Mouse (Mus musculus): ENCODE results near the gene Sorbs1. TPM values are rescaled to one million over a fixed set of nuclear protein-coding genes. Genes with fewer than 3 reads are reported as not detected.

Gene Sorbs1
- total RNA-seq, 2 experiments from 2014 or later, result 158 to 227 TPM

- TF ChIP-seq CTCF (IDR thresholded peaks at IDR 0.05), result no peak
These were observed 48.2 kb downstream of the Sorbs1 start for GRCm38 (mm10) chr19:40465339-40465738.

GRCm38 (mm10) chr19:40464408-40464807 is 49.2 kb downstream of the Sorbs1 start:
- no peak overlapping the region for H3K4me3 ChIP-seq
- no peak for DNase-seq
- TF ChIP-seq CTCF (IDR thresholded peaks at IDR 0.05), result no peak
- intact Hi-C loops (cut with DNase I), result no loop called here
- no peak overlapping the region for H3K27ac ChIP-seq

More at GRCm38 (mm10) chr19:40465339-40465738, 48.2 kb downstream of the Sorbs1 start:
- no peak overlapping the region for H3K4me3 ChIP-seq
- H3K27ac ChIP-seq, result no peak overlapping the region
- intact Hi-C loops (cut with DNase I), result no loop called here
- no peak for DNase-seq

GRCm38 (mm10) chr19:40462892-40463291 is 50.7 kb downstream of the Sorbs1 start:
- Histone ChIP-seq H3K27ac (no peak overlapping the region), H3K4me3 (no peak overlapping the region)
- DNase-seq, result no peak
- intact Hi-C loops (cut with DNase I), result no loop called here
- TF ChIP-seq CTCF (IDR thresholded peaks at IDR 0.05), result no peak

DNA sequence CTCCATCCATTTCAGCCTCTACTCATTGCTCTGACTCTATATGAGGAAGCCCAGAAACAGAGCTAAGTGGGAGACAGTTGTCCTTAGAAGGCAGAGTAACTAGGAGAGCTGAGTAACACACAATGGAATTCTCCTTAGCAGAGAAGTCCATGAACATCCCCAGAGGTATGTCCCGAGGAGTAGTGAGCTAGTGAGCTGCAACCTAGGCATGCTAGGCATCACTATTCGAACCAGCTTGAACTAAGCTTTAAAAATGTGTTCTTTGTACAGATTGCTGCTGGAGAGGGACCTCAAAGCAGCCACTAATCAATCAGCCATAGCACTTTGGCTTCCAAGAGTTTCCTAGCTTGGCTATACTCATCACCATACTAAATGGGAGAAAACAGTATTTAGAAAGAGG is 51.1 kb downstream of the Sorbs1 start:
- intact Hi-C loops (cut with DNase I), result no loop called here
- no peak for DNase-seq
- no peak overlapping the region for H3K27ac ChIP-seq
- H3K4me3 ChIP-seq, result no peak overlapping the region
- TF ChIP-seq CTCF (IDR thresholded peaks at IDR 0.05), result no peak

DNA sequence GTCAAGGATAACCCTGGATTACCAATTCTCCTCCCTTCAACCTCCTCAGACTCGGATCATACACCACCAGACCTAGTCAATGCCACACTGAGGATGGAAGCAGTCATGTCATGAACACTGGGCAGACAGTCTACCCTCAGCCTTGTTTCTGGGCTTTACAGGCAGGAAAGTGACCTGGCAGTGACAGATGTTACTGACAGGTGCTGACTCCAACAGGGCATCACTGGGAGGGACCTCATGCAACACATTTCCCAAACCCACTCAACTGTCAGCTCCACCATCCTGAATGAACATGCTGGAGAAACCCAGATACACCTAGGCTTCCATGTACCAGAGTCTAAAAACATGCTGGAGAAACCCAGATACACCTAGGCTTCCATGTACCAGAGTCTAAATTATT is 51.9 kb downstream of the Sorbs1 start:
- intact Hi-C loops (cut with DNase I), result no loop called here
- Histone ChIP-seq H3K4me3 (no peak overlapping the region), H3K27ac (no peak overlapping the region)
- no peak for TF ChIP-seq CTCF (IDR thresholded peaks at IDR 0.05)
- no peak for DNase-seq

- TF ChIP-seq CTCF (IDR thresholded peaks at IDR 0.05), result no peak
- Histone ChIP-seq H3K27ac (no peak overlapping the region), H3K4me3 (no peak overlapping the region)
- intact Hi-C loops (cut with DNase I), result no loop called here
- DNase-seq, result no peak
These were observed 52.6 kb downstream of the Sorbs1 start for GRCm38 (mm10) chr19:40460854-40461490.

DNA sequence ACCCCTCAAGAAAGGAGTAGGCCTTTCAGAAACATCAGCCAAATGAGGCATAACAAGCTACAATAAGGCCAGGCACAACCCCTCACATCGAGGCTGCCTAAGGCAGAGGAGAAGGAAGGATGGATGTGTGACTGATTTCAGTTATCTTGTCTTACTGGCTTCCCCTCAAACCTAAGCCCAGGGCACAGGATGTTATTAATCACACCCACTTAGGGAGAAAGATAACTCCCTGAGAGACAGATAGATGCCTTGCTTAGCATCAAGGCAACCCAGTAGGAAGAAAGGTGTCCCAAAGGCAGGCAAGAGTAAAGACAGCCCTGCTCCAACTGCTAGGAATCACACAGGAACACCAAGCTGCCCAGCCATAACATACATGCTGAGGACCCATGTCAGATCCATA is 54.2 kb downstream of the Sorbs1 start:
- Histone ChIP-seq H3K27ac (no peak overlapping the region), H3K4me3 (no peak overlapping the region)
- no peak for DNase-seq
- TF ChIP-seq CTCF (IDR thresholded peaks at IDR 0.05), result no peak
- intact Hi-C loops (cut with DNase I), result no loop called here

- Histone ChIP-seq H3K27ac (no peak overlapping the region), H3K4me3 (no peak overlapping the region)
- TF ChIP-seq CTCF (IDR thresholded peaks at IDR 0.05), result no peak
- intact Hi-C loops (cut with DNase I), result no loop called here
- DNase-seq, result no peak
These were observed 54.8 kb downstream of the Sorbs1 start for GRCm38 (mm10) chr19:40458806-40459205.

DNA sequence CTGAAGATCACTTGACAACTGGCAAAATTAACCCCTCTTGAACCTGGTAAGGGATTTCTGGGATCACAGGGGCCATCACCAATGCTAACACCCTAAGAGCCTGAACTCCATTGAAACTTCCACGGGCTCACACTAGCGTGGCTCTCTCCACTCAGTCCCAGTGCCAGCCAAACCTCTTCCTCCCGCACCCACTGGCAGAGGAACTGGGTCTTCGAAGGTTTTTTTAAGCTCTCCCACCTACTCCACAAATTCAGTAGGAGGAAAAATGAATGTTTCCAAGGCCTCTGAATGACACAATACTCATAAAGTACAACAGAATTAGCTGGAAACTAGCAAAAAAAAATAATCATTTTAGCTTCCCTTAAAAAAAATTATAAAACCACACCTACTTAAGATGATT is 58.3 kb downstream of the Sorbs1 start:
- no peak overlapping the region for H3K4me3 ChIP-seq
- no peak for TF ChIP-seq CTCF (IDR thresholded peaks at IDR 0.05)
- intact Hi-C loops (cut with DNase I), result no loop called here
- no peak overlapping the region for H3K27ac ChIP-seq
- no peak for DNase-seq

- TF ChIP-seq CTCF (IDR thresholded peaks at IDR 0.05), result no peak
- no peak for DNase-seq
- H3K27ac ChIP-seq, result no peak overlapping the region
- intact Hi-C loops (cut with DNase I), result no loop called here
- H3K4me3 ChIP-seq, result no peak overlapping the region
These were observed 59.5 kb downstream of the Sorbs1 start for GRCm38 (mm10) chr19:40454096-40454495.

GRCm38 (mm10) chr19:40452201-40452600 is 61.4 kb downstream of the Sorbs1 start:
- no peak for DNase-seq
- Histone ChIP-seq H3K27ac (no peak overlapping the region), H3K4me3 (no peak overlapping the region)
- TF ChIP-seq CTCF (IDR thresholded peaks at IDR 0.05), result peak; percentile 15; the same call in 1 of the 2 replicates
- intact Hi-C loops (cut with DNase I), result no loop called here

DNA sequence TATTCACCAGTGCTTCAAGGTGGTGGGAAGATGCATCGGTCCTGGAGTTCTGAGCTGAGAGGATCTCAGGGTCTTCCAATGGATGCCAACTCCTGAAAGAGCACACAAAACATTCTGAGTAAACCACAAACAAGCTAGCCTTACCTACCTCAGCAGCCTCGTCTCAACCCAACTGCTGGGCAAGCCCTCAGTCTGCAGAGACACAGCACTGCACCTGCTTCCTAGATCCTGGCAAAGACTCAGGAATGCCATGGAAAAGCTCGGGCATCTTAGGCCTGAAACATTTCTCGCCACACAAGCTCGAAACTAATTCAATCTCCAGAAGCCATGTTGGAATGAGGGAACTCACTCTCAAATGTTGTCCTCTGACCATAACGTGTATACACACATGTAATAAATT is 62.3 kb downstream of the Sorbs1 start:
- TF ChIP-seq CTCF (IDR thresholded peaks at IDR 0.05), result no peak
- Histone ChIP-seq H3K27ac (no peak overlapping the region), H3K4me3 (no peak overlapping the region)
- intact Hi-C loops (cut with DNase I), result no loop called here
- DNase-seq, result no peak

DNA sequence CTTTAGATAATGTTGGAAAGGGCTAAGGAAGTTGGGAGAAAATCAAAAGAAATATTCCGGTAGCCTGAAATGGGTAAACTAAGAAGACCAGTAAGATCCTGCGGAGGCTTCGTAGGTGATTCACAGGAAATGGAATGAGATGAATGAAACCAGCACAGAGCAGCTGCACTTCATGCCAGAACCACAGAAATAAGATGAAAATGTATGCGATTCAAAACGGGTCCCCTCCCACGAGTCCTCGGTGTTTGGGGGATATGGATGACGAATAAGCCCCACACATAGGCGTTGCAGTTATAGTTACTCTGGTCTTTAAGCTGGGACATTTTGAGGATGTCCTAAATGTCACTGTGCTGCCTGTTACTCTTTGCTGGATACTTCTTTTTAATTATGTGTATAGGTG is 67.1 kb downstream of the Sorbs1 start:
- DNase-seq, result no peak
- no peak overlapping the region for H3K4me3 ChIP-seq
- no peak for TF ChIP-seq CTCF (IDR thresholded peaks at IDR 0.05)
- intact Hi-C loops (cut with DNase I), result no loop called here
- no peak overlapping the region for H3K27ac ChIP-seq

- TF ChIP-seq CTCF (IDR thresholded peaks at IDR 0.05), result no peak
- intact Hi-C loops (cut with DNase I), result no loop called here
- H3K27ac ChIP-seq, result no peak overlapping the region
These were observed 71.2 kb downstream of the Sorbs1 start for GRCm38 (mm10) chr19:40442377-40442776.

More at GRCm38 (mm10) chr19:40442377-40442776, 71.2 kb downstream of the Sorbs1 start:
- DNase-seq, result no peak
- H3K4me3 ChIP-seq, result no peak overlapping the region

All from gastrocnemius, adult 2 months (tissue).